Mouse (Mus musculus): ENCODE measurements around the gene Rnasel. TPM values are rescaled to one million over a fixed set of nuclear protein-coding genes. Genes with fewer than 3 reads are reported as not detected.
A peak's percentile ranks its signal among the peaks of the same experiment; 100 is the strongest.

The Rnasel gene
- polyA plus RNA-seq, 1 experiment from 2014 or later, result 16.2 TPM

DNA sequence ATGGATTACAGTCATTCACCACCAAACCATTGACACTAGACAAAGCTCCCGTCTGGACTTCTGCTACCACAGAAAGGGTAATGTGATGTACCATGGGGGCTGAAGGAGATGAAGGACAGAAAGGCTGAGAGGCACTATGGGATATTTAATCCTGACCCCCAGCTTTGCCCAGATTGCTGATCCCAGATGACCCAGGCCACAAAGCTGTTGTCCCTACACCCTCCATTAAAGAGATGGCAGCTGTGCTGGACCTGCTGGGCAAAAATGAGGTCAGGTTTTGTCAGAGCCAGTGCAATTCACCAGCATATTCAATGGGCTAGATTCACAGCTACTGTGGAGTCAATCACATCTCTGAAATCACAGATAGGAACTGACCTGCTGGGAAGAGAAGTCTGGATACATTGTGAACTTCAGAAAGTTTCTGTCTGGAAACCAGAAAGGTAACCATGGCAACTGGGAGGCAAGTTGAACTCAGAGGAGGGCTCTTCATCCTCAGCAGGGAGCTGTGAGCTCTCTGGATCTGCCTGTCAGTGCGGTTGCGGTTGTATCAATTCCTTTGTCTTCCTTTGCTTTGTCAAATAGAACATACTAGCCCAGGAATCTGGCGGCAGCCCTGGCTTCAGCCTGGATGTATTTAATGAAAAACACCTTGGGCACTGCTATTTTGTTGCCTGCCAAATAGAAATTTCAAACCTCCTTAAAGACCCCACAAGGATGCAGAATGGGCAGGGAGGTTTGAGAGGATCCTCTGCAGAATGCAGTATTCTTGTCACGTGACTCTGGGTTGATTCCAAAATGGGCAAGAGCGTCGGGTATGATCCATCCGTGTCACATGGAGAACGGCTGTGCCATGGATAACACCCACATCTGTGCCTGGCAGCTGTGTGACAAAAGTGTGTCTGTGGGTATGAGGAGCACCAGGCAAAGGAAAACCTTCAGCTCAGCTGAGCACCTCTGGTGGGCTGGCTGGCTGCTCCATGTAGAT, 11.8 kb upstream of the Rnasel start:
- H3K4me3 ChIP-seq, result no peak overlapping the region
- H3K9ac ChIP-seq, result no peak overlapping the region
- no peak overlapping the region; the same call in 1 of the 2 replicates for H3K27ac ChIP-seq
- 32% methylated on average over 9 of the region's 9 CpGs for WGBS
- no peak overlapping the region for H3K4me2 ChIP-seq
- no peaks in the 10 kb centered on the region for H3K9me3 ChIP-seq
- no peaks in the 10 kb centered on the region for H3K36me3 ChIP-seq
- H3K4me1 ChIP-seq, result peaks cover 41% of the 10 kb centered on the region
- no peak for ATAC-seq (ENCODE audit: insufficient number of reproducible peaks, insufficient read depth, low FRiP score, low TSS enrichment, low read depth)
- H3K27me3 ChIP-seq, result peaks cover 48% of the 10 kb centered on the region

DNA sequence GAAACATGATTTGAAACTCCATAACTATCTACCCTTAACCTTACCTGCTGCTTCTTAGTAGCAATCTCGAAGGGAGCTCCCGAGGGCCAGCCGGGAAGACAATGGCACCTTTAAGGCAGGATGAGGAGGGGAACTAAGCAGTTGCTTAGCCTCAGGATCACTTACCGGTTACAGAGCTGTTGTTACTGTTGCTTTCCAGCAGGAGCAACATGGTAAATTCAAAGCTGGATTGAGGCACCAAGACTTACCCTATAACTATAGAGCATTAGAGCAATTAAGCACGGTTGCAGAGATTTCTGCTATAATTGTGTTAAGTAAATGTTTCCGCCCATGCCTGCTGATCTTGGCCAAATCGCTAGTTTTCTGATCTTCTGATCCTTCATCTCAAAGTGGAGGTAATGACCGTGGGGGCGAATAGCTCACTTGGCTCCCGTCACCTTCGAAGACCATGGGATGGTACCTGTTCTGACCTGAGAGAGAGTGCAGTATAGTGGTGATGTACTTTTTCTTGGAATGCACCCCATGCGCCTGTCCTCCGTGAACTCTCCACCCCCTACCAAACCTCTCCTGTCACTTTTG, 9.7 kb upstream of the Rnasel start:
- peak overlapping the region; percentile 77 for H3K4me2 ChIP-seq
- peak overlapping the region; percentile 42 for H3K4me3 ChIP-seq
- no peak for ATAC-seq (ENCODE audit: insufficient number of reproducible peaks, insufficient read depth, low FRiP score, low TSS enrichment, low read depth)
- 8% methylated on average over 13 of the region's 13 CpGs for WGBS
- peaks cover 48% of the 10 kb centered on the region for H3K27me3 ChIP-seq
- H3K36me3 ChIP-seq, result no peaks in the 10 kb centered on the region
- no peak overlapping the region for H3K27ac ChIP-seq
- H3K9ac ChIP-seq, result peak overlapping the region; percentile 49
- H3K9me3 ChIP-seq, result no peaks in the 10 kb centered on the region
- H3K4me1 ChIP-seq, result peaks cover 31% of the 10 kb centered on the region

DNA sequence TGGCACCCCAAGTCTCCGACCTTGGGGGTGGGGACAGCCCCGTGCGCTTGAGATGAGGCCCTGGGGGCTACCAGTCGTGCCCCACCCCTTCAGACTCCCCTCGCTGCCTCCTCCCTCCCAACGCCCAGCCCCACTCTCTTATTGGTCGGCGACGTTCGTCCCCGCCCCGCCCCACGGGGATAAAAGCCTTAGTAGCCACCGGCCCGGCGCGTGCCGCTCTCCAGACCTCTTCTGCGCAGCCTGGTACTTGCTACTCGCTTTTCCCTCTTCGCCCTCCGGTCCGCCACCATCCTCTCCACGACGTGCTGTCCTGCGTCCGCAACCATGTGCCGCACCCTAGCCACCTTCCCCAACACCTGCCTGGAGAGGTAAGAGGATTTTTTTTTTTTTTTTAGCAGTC, 9.1 kb upstream of the Rnasel start, which contains the start of gene Rgs16:
Gene Rgs16 (plus strand): TSS at position 205 of the 400 bp plus-strand sequence.
- WGBS, result under 1% methylated on average over 28 of the region's 28 CpGs
- Histone ChIP-seq H3K4me2 (peak within 1 kb of the TSS; percentile 77), H3K9me3 (no peaks in the 10 kb centered on the region), H3K36me3 (no peaks in the 10 kb centered on the region), H3K4me3 (peak within 1 kb of the TSS; percentile 42), H3K4me1 (peaks cover 31% of the 10 kb centered on the region), H3K27me3 (peaks cover 48% of the 10 kb centered on the region), H3K9ac (peak within 1 kb of the TSS; percentile 49), H3K27ac (no peak within 1 kb of the TSS)
- ATAC-seq (ENCODE audit: insufficient number of reproducible peaks, insufficient read depth, low FRiP score, low TSS enrichment, low read depth), result no peak

DNA sequence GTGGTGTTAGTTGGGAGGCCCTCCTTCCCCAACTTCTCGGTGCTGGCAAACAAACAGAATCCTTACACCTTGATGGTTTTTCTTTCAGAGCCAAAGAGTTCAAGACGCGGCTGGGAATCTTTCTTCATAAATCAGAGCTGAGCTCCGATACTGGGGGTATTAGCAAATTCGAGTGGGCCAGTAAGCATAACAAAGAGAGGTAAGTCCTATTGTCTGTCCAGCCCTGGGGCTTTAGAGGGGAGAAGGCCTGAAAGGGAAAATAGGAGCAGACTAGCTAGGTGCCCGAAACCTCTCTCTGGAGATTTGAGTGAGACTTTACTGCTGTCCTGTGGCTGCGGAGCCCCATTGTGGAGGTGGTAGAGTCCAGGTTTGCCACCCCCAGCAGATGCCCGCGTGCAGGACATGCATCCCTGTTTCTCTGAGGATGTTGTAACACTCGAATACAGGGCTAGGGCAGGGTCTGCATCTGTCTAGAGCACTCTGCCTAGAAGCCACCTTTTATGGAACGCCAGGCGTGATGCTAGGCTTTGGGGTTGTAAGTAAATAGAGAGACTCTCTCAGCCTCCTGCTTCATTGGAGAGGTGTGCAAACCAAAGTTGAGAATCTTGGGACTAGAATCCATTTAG, 8.3 kb upstream of the Rnasel start:
- WGBS, result 30% methylated on average over 12 of the region's 12 CpGs
- Histone ChIP-seq H3K36me3 (no peaks in the 10 kb centered on the region), H3K9ac (peak overlapping the region; percentile 49), H3K4me3 (peak overlapping the region; percentile 42), H3K27ac (no peak overlapping the region), H3K9me3 (no peaks in the 10 kb centered on the region), H3K27me3 (peaks cover 44% of the 10 kb centered on the region), H3K4me2 (peak overlapping the region; percentile 77), H3K4me1 (peaks cover 31% of the 10 kb centered on the region)
- ATAC-seq (ENCODE audit: insufficient number of reproducible peaks, insufficient read depth, low FRiP score, low TSS enrichment, low read depth), result no peak

DNA sequence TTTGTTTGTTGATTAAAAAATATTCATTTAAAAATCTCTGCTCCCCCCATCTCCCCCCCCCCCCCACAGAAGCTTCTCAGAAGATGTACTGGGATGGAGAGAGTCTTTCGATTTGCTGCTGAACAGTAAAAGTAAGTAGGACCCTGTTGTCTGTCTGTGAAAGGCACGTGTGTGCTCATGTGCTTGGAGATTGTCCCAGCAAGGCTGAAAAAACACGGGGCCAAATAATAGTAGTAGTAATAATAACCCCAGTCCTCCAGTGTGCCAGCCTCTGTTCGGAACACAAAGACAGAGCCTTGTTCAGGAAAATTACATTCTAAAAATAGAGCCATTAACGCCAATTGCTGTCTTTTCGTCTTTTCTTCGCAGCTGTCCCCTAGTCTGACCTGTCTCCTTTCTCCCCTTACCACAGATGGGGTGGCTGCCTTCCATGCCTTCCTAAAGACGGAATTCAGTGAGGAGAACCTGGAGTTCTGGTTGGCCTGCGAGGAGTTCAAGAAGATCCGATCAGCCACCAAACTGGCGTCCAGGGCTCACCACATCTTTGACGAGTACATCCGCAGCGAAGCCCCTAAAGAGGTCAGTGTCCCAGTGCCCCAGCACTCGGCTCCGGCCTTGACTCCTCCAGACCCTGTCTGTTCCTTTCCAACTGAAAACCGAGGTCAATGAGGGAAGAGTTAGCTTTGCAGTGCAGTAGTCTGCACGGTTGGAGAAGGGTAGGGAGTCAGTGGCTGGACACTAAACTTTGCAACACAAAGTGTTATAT, 7.5 kb upstream of the Rnasel start:
- Histone ChIP-seq H3K9ac (no peak overlapping the region), H3K27ac (no peak overlapping the region)
- 59% methylated on average over 18 of the region's 18 CpGs for WGBS

DNA sequence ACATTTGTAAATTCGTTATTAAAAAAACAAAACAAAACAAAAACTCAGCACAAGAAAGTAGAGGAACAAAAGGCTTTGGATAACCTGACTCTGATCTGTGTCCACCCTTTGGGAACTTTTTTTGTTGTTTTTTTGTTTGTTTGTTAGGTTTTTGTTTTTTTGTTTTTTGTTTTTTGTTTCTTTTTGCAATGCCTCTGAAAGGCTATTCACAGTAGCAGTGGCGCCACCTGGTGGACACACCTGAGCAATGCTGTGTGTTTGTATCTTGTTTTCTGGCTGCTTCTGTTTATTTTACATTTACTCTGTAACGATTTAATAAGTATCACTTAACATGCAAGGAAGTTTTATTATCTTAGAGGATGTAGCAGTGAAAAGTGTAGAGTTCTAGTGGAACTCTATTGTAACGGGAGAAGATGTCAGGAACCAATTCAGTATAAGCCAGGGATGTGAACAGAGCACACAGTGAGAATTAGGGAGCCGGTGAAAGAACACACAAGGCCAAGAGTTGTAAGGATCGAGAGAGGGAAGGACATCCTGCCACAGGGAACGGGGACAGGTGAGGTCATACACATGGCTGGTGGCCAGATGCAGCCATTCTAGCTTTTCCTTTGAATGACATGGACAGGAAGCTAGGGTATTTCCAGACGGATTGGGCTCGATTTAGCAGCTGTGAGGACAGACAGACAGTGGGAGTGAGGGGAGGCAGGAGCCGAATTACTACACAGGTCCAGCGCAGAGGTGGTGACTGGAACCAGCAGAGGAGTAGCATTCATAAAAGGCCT, 6.7 kb upstream of the Rnasel start:
- Histone ChIP-seq H3K9ac (no peak overlapping the region), H3K4me3 (peak overlapping the region; percentile 42; the same call in 1 of the 2 replicates), H3K4me2 (peak overlapping the region; percentile 77), H3K4me1 (peaks cover 23% of the 10 kb centered on the region), H3K9me3 (no peaks in the 10 kb centered on the region), H3K27me3 (peaks cover 44% of the 10 kb centered on the region), H3K36me3 (no peaks in the 10 kb centered on the region), H3K27ac (no peak overlapping the region)
- ATAC-seq (ENCODE audit: insufficient number of reproducible peaks, insufficient read depth, low FRiP score, low TSS enrichment, low read depth), result no peak
- WGBS, result 48% methylated on average over 11 of the region's 11 CpGs

More for the DNA sequence above, 7.5 kb upstream of the Rnasel start:
- H3K4me2 ChIP-seq, result peak overlapping the region; percentile 77
- H3K4me1 ChIP-seq, result peaks cover 32% of the 10 kb centered on the region
- H3K4me3 ChIP-seq, result peak overlapping the region; percentile 42
- H3K36me3 ChIP-seq, result no peaks in the 10 kb centered on the region
- ATAC-seq (ENCODE audit: insufficient number of reproducible peaks, insufficient read depth, low FRiP score, low TSS enrichment, low read depth), result no peak
- H3K9me3 ChIP-seq, result no peaks in the 10 kb centered on the region
- peaks cover 44% of the 10 kb centered on the region for H3K27me3 ChIP-seq

DNA sequence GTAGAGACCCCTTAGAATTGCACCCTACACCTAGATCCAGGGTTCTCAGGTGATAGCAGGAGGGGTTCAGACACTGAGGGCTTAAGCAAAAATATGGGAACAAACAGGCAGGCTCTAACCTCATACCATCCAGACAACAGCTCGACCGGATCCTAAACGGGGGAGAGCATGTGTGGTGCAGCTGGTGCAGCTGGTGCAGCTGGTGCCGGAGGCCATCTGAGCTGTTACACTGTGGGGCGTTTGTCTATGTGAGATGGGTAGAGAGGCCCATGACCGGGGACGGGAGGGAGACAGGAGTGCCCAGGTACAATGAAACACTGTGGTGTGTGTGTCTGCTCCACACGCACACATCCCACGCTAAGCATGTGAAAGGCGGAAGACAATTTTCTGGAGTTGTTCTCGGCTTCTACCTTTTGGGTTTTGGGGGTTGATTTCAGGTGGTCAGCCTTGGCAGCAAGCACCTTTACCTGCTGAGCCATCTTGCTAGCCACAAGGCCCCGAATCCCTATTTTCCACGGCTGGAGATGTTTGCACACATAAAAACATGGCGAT, 3.0 kb upstream of the Rnasel start:
- no peaks in the 10 kb centered on the region for H3K36me3 ChIP-seq
- 0 out of 2 replicates have a peak overlapping the region, but pooled peaks have one; percentile 9 for H3K4me2 ChIP-seq
- H3K27ac ChIP-seq, result no peak overlapping the region
- WGBS, result 73% methylated on average over 14 of the region's 14 CpGs
- H3K4me1 ChIP-seq, result peaks cover 26% of the 10 kb centered on the region
- H3K9ac ChIP-seq, result no peak overlapping the region
- no peak for ATAC-seq (ENCODE audit: insufficient number of reproducible peaks, insufficient read depth, low FRiP score, low TSS enrichment, low read depth)
- H3K27me3 ChIP-seq, result peaks cover 10% of the 10 kb centered on the region
- H3K9me3 ChIP-seq, result no peaks in the 10 kb centered on the region
- H3K4me3 ChIP-seq, result no peak overlapping the region

DNA sequence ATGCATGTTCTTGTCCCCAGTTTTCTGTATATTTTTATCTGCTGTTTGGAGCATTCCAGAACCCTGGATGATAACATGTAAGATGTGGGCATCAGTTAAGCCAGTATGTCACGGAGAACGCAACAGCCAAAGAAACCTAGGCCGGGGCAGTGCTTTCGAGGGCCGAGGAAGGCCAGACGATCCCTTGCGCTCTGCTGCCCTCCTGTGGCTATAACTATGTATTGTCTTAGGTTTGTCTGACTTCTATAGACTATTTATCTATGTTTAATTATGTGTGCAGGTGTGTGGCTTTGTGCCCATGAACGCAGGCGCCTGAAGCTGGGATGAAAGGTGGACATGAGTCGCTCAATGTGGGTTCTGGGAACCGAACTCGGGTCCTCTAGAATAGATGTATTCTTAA, 2.5 kb upstream of the Rnasel start:
- WGBS, result 3% methylated on average over 12 of the region's 12 CpGs
- peaks cover 4% of the 10 kb centered on the region for H3K27me3 ChIP-seq
- no peaks in the 10 kb centered on the region for H3K9me3 ChIP-seq
- H3K9ac ChIP-seq, result no peak overlapping the region
- H3K4me2 ChIP-seq, result 0 out of 2 replicates have a peak overlapping the region, but pooled peaks have one; percentile 9
- H3K4me3 ChIP-seq, result no peak overlapping the region
- ATAC-seq (ENCODE audit: insufficient number of reproducible peaks, insufficient read depth, low FRiP score, low TSS enrichment, low read depth), result no peak
- no peaks in the 10 kb centered on the region for H3K36me3 ChIP-seq
- H3K27ac ChIP-seq, result no peak overlapping the region
- peaks cover 26% of the 10 kb centered on the region for H3K4me1 ChIP-seq

DNA sequence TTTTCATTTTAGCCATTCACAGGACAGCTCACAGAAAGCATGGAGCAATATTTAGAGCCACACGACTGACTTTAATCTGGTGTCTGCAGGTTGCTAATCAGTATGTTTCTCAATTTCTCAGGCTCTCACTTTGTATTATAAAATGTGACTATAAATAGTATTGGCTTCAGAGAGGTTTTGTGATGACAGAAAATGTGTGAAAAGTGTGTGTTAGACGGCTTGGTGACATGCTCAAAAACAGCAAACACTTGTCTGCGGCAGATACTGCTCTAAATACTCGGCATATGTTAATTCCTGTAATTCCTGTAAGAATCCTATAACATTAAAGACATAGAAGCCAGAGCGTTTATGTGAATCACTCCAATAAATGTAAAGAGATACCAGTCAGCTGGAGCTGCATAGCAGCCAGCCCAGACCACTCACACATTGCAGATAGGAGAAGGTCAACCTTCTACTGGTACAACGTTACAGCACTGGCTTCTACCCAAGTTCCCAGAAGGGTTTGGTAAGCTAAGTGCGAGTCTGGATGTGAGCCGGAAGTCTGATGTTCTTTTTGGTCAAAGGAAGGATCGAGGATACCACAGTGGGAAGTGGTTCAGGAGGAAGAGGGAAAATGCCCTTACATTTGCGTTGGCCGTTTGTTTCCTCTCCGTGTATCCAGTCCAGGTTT, 1.2 kb upstream of the Rnasel start:
- peaks cover 28% of the 10 kb centered on the region for H3K4me1 ChIP-seq
- ATAC-seq (ENCODE audit: insufficient number of reproducible peaks, insufficient read depth, low FRiP score, low TSS enrichment, low read depth), result no peak
- 65% methylated on average over 12 of the region's 12 CpGs for WGBS
- no peaks in the 10 kb centered on the region for H3K27me3 ChIP-seq
- H3K27ac ChIP-seq, result no peak overlapping the region
- no peaks in the 10 kb centered on the region for H3K9me3 ChIP-seq
- no peak overlapping the region for H3K4me2 ChIP-seq
- H3K4me3 ChIP-seq, result no peak overlapping the region
- no peaks in the 10 kb centered on the region for H3K36me3 ChIP-seq
- no peak overlapping the region for H3K9ac ChIP-seq

DNA sequence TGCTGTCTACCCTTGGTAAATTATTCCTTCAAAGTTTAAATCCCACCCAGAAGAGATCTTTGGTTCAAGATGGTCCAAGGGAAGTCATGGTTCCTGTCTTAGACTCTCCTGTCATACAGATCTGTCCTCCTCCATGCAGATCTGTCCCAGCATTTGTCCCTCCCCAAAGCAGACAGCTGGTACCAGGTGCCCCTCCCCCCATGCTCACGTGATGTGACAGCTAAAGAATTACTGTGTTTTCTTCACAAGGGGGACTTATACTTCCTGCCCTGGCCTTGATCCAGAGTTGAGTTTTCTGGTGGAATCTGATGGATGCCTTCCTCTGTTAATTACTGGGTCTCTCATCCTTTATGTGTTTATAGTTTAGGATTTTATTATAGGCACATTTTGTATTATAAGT, 677 bp upstream of the Rnasel start:
- Histone ChIP-seq H3K4me1 (peaks cover 28% of the 10 kb centered on the region), H3K4me3 (no peak overlapping the region), H3K27me3 (no peaks in the 10 kb centered on the region), H3K27ac (no peak overlapping the region), H3K9me3 (no peaks in the 10 kb centered on the region), H3K9ac (no peak overlapping the region), H3K4me2 (peak overlapping the region; percentile 63), H3K36me3 (no peaks in the 10 kb centered on the region)
- ATAC-seq (ENCODE audit: insufficient number of reproducible peaks, insufficient read depth, low FRiP score, low TSS enrichment, low read depth), result no peak
- WGBS, result 13% methylated on average over 1 of the region's 1 CpGs

Measured in embryonic facial prominence, embryonic 13.5 days (tissue).